Mouse (Mus musculus) limb, embryonic 13.5 days (tissue): ENCODE results near the gene Cdk12. TPM values are rescaled to one million over a fixed set of nuclear protein-coding genes. Genes with fewer than 3 reads are reported as not detected.
"Not testable (repeated sequence)": the region's sequence is repeated elsewhere in the genome, so short reads cannot be mapped to it uniquely, and the experiment has no call there.

Source experiments
- ATAC-seq: fragments of 200-750 bp; cut with Nextera tagmentation; 2 replicates; pipeline ENCODE4 v1.8.0; 2017; ENCODE audit warnings: low read depth, moderate number of reproducible peaks, moderate TSS enrichment; ENCODE audit not compliant: low FRiP score
- H3K27ac ChIP-seq: fragments of 300-500 bp; sonication (generic); 2 replicates; pipeline ENCODE4 v1.5.1; 2015; ENCODE audit warnings: inconsistent platforms, mild to moderate bottlenecking, moderate library complexity
- H3K27me3 ChIP-seq: fragments of 300-500 bp; sonication (generic); 2 replicates; pipeline ENCODE4 v1.6.1; 2015; ENCODE audit warnings: mild to moderate bottlenecking, inconsistent platforms
- H3K36me3 ChIP-seq: fragments of 300-500 bp; sonication (generic); 2 replicates; pipeline ENCODE4 v1.6.1; 2015; ENCODE audit warnings: inconsistent platforms, mild to moderate bottlenecking, moderate library complexity
- H3K4me1 ChIP-seq: fragments of 300-500 bp; sonication (generic); 2 replicates; pipeline ENCODE4 v1.6.1; 2015; ENCODE audit warnings: inconsistent platforms
- H3K4me2 ChIP-seq: fragments of 300-500 bp; sonication (generic); replicated peaks from 2 replicates; pipeline ENCODE4 v1.6.1; 2015; ENCODE audit warnings: inconsistent platforms, mild to moderate bottlenecking, moderate library complexity
- H3K4me3 ChIP-seq: fragments of 300-500 bp; sonication (generic); 2 replicates; pipeline ENCODE4 v1.5.1; 2015; ENCODE audit warnings: moderate library complexity, mild to moderate bottlenecking, inconsistent platforms
- H3K9ac ChIP-seq: fragments of 300-500 bp; sonication (generic); 2 replicates; pipeline ENCODE4 v1.6.1; 2015; ENCODE audit warnings: mild to moderate bottlenecking, inconsistent platforms
- H3K9me3 ChIP-seq: fragments of 300-500 bp; sonication (generic); 2 replicates; pipeline ENCODE4 v1.6.1; 2016; ENCODE audit warnings: inconsistent platforms
- WGBS: fragments of 180-500 bp; shearing (Covaris S2); methylation state at CpG from one replicate; pipeline ENCODE4 v1.1.7; 2015; 5-methylcytosine and 5-hydroxymethylcytosine counted together
- polyA plus RNA-seq: library from polyadenylated mRNA; unstranded; fragments of >200 nt; fragmentation: Nextera tagmentation; extraction: Ambion mirVana; gene quantifications from 2 replicates; pipeline ENCODE4 v1.2.1, GENCODE M21; 2015

Gene Cdk12
- polyA plus RNA-seq, 1 experiment from 2014 or later, result 13.1 TPM

GRCm38 (mm10) chr11:98205463-98205862 is 2.6 kb downstream of the Cdk12 start:
- no peaks in the 10 kb centered on the region for H3K9me3 ChIP-seq
- H3K4me1 ChIP-seq, result peaks cover 14% of the 10 kb centered on the region
- peaks cover 31% of the 10 kb centered on the region for H3K36me3 ChIP-seq
- no peaks in the 10 kb centered on the region for H3K27me3 ChIP-seq
- ATAC-seq, result no peak
- peak overlapping the region; percentile 55 for H3K4me2 ChIP-seq
- no peak overlapping the region for H3K27ac ChIP-seq
- no peak overlapping the region for H3K9ac ChIP-seq
- peak overlapping the region; percentile 28 for H3K4me3 ChIP-seq

GRCm38 (mm10) chr11:98206281-98206680 is 3.4 kb downstream of the Cdk12 start:
- 80% methylated on average over 3 of the region's 3 CpGs for WGBS
- peak overlapping the region; percentile 55 for H3K4me2 ChIP-seq
- H3K4me1 ChIP-seq, result peaks cover 14% of the 10 kb centered on the region
- ATAC-seq, H3K9ac ChIP-seq, H3K27ac ChIP-seq, H3K9me3 ChIP-seq, H3K27me3 ChIP-seq: not testable (repeated sequence)
- peaks cover 38% of the 10 kb centered on the region for H3K36me3 ChIP-seq
- peak overlapping the region; percentile 28 for H3K4me3 ChIP-seq

- ATAC-seq, H3K9me3 ChIP-seq, H3K9ac ChIP-seq, H3K27ac ChIP-seq, H3K4me3 ChIP-seq, H3K27me3 ChIP-seq, H3K4me2 ChIP-seq: not testable (repeated sequence)
- peaks cover 14% of the 10 kb centered on the region for H3K4me1 ChIP-seq
- peaks cover 64% of the 10 kb centered on the region for H3K36me3 ChIP-seq
- WGBS, result 87% methylated on average over 5 of the region's 5 CpGs
These were observed 6.8 kb downstream of the Cdk12 start for GRCm38 (mm10) chr11:98209661-98210060.

- ATAC-seq, result no peak
These were observed 10.5 kb downstream of the Cdk12 start for GRCm38 (mm10) chr11:98213311-98213710.

GRCm38 (mm10) chr11:98226349-98226748 is 23.5 kb downstream of the Cdk12 start:
- H3K9me3 ChIP-seq, result no peaks in the 10 kb centered on the region
- H3K4me2 ChIP-seq, result no peak overlapping the region
- ATAC-seq, result no peak
- no peak overlapping the region for H3K4me3 ChIP-seq
- WGBS, result 93% methylated on average over 1 of the region's 1 CpGs
- H3K9ac ChIP-seq, result no peak overlapping the region
- H3K27me3 ChIP-seq, result no peaks in the 10 kb centered on the region
- no peak overlapping the region for H3K27ac ChIP-seq
- no peaks in the 10 kb centered on the region for H3K4me1 ChIP-seq
- H3K36me3 ChIP-seq, result peaks cover 72% of the 10 kb centered on the region

More at GRCm38 (mm10) chr11:98213311-98213710, 10.5 kb downstream of the Cdk12 start:
- no peaks in the 10 kb centered on the region for H3K27me3 ChIP-seq
- no peak overlapping the region for H3K9ac ChIP-seq
- no peaks in the 10 kb centered on the region for H3K9me3 ChIP-seq
- H3K36me3 ChIP-seq, result peaks cover 76% of the 10 kb centered on the region
- 93% methylated on average over 1 of the region's 1 CpGs for WGBS
- H3K4me1 ChIP-seq, result no peaks in the 10 kb centered on the region
- no peak overlapping the region for H3K4me3 ChIP-seq
- H3K4me2 ChIP-seq, result no peak overlapping the region
- no peak overlapping the region for H3K27ac ChIP-seq

- no peaks in the 10 kb centered on the region for H3K9me3 ChIP-seq
- H3K27ac ChIP-seq, result no peak overlapping the region
- no peaks in the 10 kb centered on the region for H3K4me1 ChIP-seq
- no peak overlapping the region for H3K9ac ChIP-seq
- no peak overlapping the region for H3K4me3 ChIP-seq
- no peak overlapping the region for H3K4me2 ChIP-seq
- H3K36me3 ChIP-seq, result peaks cover 75% of the 10 kb centered on the region
- H3K27me3 ChIP-seq, result no peaks in the 10 kb centered on the region
- no peak for ATAC-seq
- 73% methylated on average over 3 of the region's 3 CpGs for WGBS
These were observed 35.6 kb downstream of the Cdk12 start for GRCm38 (mm10) chr11:98238416-98238815.

GRCm38 (mm10) chr11:98238995-98239394 is 36.1 kb downstream of the Cdk12 start:
- H3K27ac ChIP-seq, result no peak overlapping the region
- H3K4me2 ChIP-seq, result no peak overlapping the region
- no peak overlapping the region for H3K4me3 ChIP-seq
- H3K27me3 ChIP-seq, result no peaks in the 10 kb centered on the region
- H3K4me1 ChIP-seq, result no peaks in the 10 kb centered on the region
- ATAC-seq, result no peak
- WGBS, result 68% methylated on average over 3 of the region's 3 CpGs
- H3K9ac ChIP-seq, result no peak overlapping the region
- peaks cover 77% of the 10 kb centered on the region for H3K36me3 ChIP-seq
- H3K9me3 ChIP-seq, result no peaks in the 10 kb centered on the region

GRCm38 (mm10) chr11:98242910-98243309 is 40.1 kb downstream of the Cdk12 start:
- not testable (repeated sequence) for ATAC-seq, H3K27me3 ChIP-seq, H3K4me3 ChIP-seq, H3K4me1 ChIP-seq, H3K27ac ChIP-seq, H3K4me2 ChIP-seq, H3K9ac ChIP-seq, H3K9me3 ChIP-seq
- H3K36me3 ChIP-seq, result peaks cover 72% of the 10 kb centered on the region
- WGBS, result 75% methylated on average over 3 of the region's 3 CpGs

GRCm38 (mm10) chr11:98244415-98244814 is 41.6 kb downstream of the Cdk12 start:
- no peak overlapping the region for H3K27ac ChIP-seq
- no peaks in the 10 kb centered on the region for H3K4me1 ChIP-seq
- no peak for ATAC-seq
- H3K27me3 ChIP-seq, result no peaks in the 10 kb centered on the region
- peaks cover 63% of the 10 kb centered on the region for H3K36me3 ChIP-seq
- 91% methylated on average over 3 of the region's 3 CpGs for WGBS
- H3K9ac ChIP-seq, result no peak overlapping the region
- no peak overlapping the region for H3K4me3 ChIP-seq
- H3K9me3 ChIP-seq, result no peaks in the 10 kb centered on the region
- H3K4me2 ChIP-seq, result no peak overlapping the region

- H3K4me1 ChIP-seq, result no peaks in the 10 kb centered on the region
- no peaks in the 10 kb centered on the region for H3K9me3 ChIP-seq
- ATAC-seq, result no peak
- no peak overlapping the region for H3K4me2 ChIP-seq
- no peak overlapping the region for H3K27ac ChIP-seq
- H3K9ac ChIP-seq, result no peak overlapping the region
- peaks cover 55% of the 10 kb centered on the region for H3K36me3 ChIP-seq
- H3K27me3 ChIP-seq, result no peaks in the 10 kb centered on the region
- H3K4me3 ChIP-seq, result no peak overlapping the region
- 83% methylated on average over 1 of the region's 1 CpGs for WGBS
These were observed 44.5 kb downstream of the Cdk12 start for GRCm38 (mm10) chr11:98247325-98247724.

GRCm38 (mm10) chr11:98253807-98254206 is 50.9 kb downstream of the Cdk12 start:
- Histone ChIP-seq H3K36me3 (peaks cover 21% of the 10 kb centered on the region), H3K4me2 (no peak overlapping the region), H3K27ac (no peak overlapping the region), H3K27me3 (no peaks in the 10 kb centered on the region), H3K4me1 (no peaks in the 10 kb centered on the region), H3K9me3 (no peaks in the 10 kb centered on the region), H3K9ac (no peak overlapping the region), H3K4me3 (no peak overlapping the region)
- no peak for ATAC-seq
- WGBS, result 89% methylated on average over 2 of the region's 2 CpGs

GRCm38 (mm10) chr11:98260706-98261479 is 58.0 kb downstream of the Cdk12 start:
- Histone ChIP-seq H3K4me1 (peaks cover 8% of the 10 kb centered on the region), H3K4me2 (no peak overlapping the region), H3K9me3 (no peaks in the 10 kb centered on the region), H3K27ac (no peak overlapping the region; the same call in 1 of the 2 replicates), H3K27me3 (no peaks in the 10 kb centered on the region), H3K36me3 (peaks cover 23% of the 10 kb centered on the region), H3K9ac (no peak overlapping the region), H3K4me3 (no peak overlapping the region)
- WGBS, result 49% methylated on average over 8 of the region's 8 CpGs
- ATAC-seq, result no peak

- ATAC-seq, result no peak
- WGBS, result 4% methylated on average over 2 of the region's 2 CpGs
- H3K9me3 ChIP-seq, result no peaks in the 10 kb centered on the region
- no peak overlapping the region for H3K4me2 ChIP-seq
- no peaks in the 10 kb centered on the region for H3K27me3 ChIP-seq
- no peak overlapping the region for H3K9ac ChIP-seq
- H3K27ac ChIP-seq, result no peak overlapping the region
- H3K4me3 ChIP-seq, result no peak overlapping the region
- H3K4me1 ChIP-seq, result peaks cover 8% of the 10 kb centered on the region
- H3K36me3 ChIP-seq, result peaks cover 60% of the 10 kb centered on the region
These were observed 62.2 kb downstream of the Cdk12 start for GRCm38 (mm10) chr11:98265039-98265438.
